Mouse (Mus musculus) spleen, adult 2 months (tissue): Measurements from ENCODE around the gene Gadd45gip1. TPM values are rescaled to one million over a fixed set of nuclear protein-coding genes. Genes with fewer than 3 reads are reported as not detected.

Experiments used
- DNase-seq, 2 experiments: peaks; one replicate each; pipeline versions ENCODE4 v3.0.0 to v3.0.0-alpha.2; 2012 to 2021; ENCODE audit warnings: low spot score in 2 of 2, low read depth in 1 of 2
- H3K27ac ChIP-seq: fragments of 200-500 bp; 2 replicates; pipeline ENCODE4 v1.5.1; 2012; ENCODE audit warnings: low read length, inconsistent platforms; ENCODE audit not compliant: insufficient read depth
- H3K27me3 ChIP-seq: fragments of 200-500 bp; 2 replicates; pipeline ENCODE4 v1.6.1; 2012; ENCODE audit warnings: mild to moderate bottlenecking, moderate library complexity, low read length, inconsistent platforms; ENCODE audit not compliant: control insufficient read depth, insufficient read depth
- H3K36me3 ChIP-seq: fragments of 200-500 bp; 2 replicates; pipeline ENCODE4 v1.6.1; 2012; ENCODE audit warnings: mild to moderate bottlenecking, low read length, inconsistent platforms; ENCODE audit not compliant: control insufficient read depth, insufficient read depth
- H3K4me1 ChIP-seq: fragments of 200-500 bp; 2 replicates; pipeline ENCODE4 v1.6.1; 2011; ENCODE audit warnings: inconsistent platforms; ENCODE audit not compliant: control insufficient read depth, insufficient read depth, insufficient read length
- H3K4me3 ChIP-seq: fragments of 200-500 bp; 2 replicates; pipeline ENCODE4 v1.5.1; 2011; ENCODE audit warnings: mild to moderate bottlenecking, inconsistent platforms; ENCODE audit not compliant: insufficient read depth, insufficient read length; ENCODE audit errors: extremely low read depth
- CTCF ChIP-seq: fragments of 200-500 bp; IDR thresholded peaks from 2 replicates; pipeline ENCODE4 v1.5.1; 2011; ENCODE audit warnings: mild to moderate bottlenecking, inconsistent platforms; ENCODE audit not compliant: insufficient read depth, insufficient read length, insufficient replicate concordance; ENCODE audit errors: extremely low read depth
- POLR2A ChIP-seq: fragments of 200-500 bp; IDR thresholded peaks from 2 replicates; pipeline ENCODE4 v1.6.1; 2011; ENCODE audit warnings: low read depth, low read length, inconsistent platforms
- WGBS: fragments of 180-500 bp; shearing (Covaris S2); methylation state at CpG from one replicate; pipeline ENCODE4 v1.1.7; 2018; 5-methylcytosine and 5-hydroxymethylcytosine counted together
- polyA plus RNA-seq: library from polyadenylated mRNA; depleted of rRNA; stranded (reverse); fragments of >200 nt; gene quantifications from 2 replicates; pipeline ENCODE4 v1.2.3, GENCODE M21; 2012

Gene Gadd45gip1
- polyA plus RNA-seq, 1 experiment = 20.3 TPM

- no peak overlapping the region for H3K4me3 ChIP-seq
- WGBS = 77% methylated on average over 11 of the region's 11 CpGs
- H3K4me1 ChIP-seq = no peaks in the 10 kb centered on the region
- peaks cover 7% of the 10 kb centered on the region for H3K27me3 ChIP-seq
- DNase-seq = no peak
- TF ChIP-seq POLR2A = no peak
- TF ChIP-seq CTCF = no peak
- no peak overlapping the region for H3K27ac ChIP-seq
- no peaks in the 10 kb centered on the region for H3K36me3 ChIP-seq
These were observed 45.9 kb upstream of the Gadd45gip1 start for GRCm38 (mm10) chr8:84785506-84785755.

- Histone ChIP-seq H3K4me3 (no peak overlapping the region), H3K36me3 (no peaks in the 10 kb centered on the region), H3K27me3 (peaks cover 7% of the 10 kb centered on the region), H3K27ac (no peak overlapping the region), H3K4me1 (no peaks in the 10 kb centered on the region)
- no peak for DNase-seq
- 81% methylated on average over 38 of the region's 38 CpGs for WGBS
- no peak for TF ChIP-seq POLR2A
These were observed 45.3 kb upstream of the Gadd45gip1 start for GRCm38 (mm10) chr8:84785756-84786677.

- no peak overlapping the region for H3K27ac ChIP-seq
- H3K27me3 ChIP-seq = peaks cover 7% of the 10 kb centered on the region
- no peaks in the 10 kb centered on the region for H3K36me3 ChIP-seq
- DNase-seq = no peak
- TF ChIP-seq CTCF (no peak), POLR2A (no peak)
- no peak overlapping the region for H3K4me3 ChIP-seq
- H3K4me1 ChIP-seq = no peaks in the 10 kb centered on the region
- 95% methylated on average over 11 of the region's 11 CpGs for WGBS
These were observed 44.4 kb upstream of the Gadd45gip1 start for GRCm38 (mm10) chr8:84786801-84787467.

GRCm38 (mm10) chr8:84787523-84788302 lies 43.6 kb upstream of the Gadd45gip1 start:
- H3K36me3 ChIP-seq = no peaks in the 10 kb centered on the region
- H3K27ac ChIP-seq = no peak overlapping the region
- H3K27me3 ChIP-seq = peaks cover 7% of the 10 kb centered on the region
- no peak overlapping the region for H3K4me3 ChIP-seq
- H3K4me1 ChIP-seq = no peaks in the 10 kb centered on the region
- no peak for TF ChIP-seq POLR2A
- no peak for TF ChIP-seq CTCF
- DNase-seq = no peak
- WGBS = 94% methylated on average over 11 of the region's 14 CpGs

- 89% methylated on average over 11 of the region's 11 CpGs for WGBS
- TF ChIP-seq POLR2A = no peak
- TF ChIP-seq CTCF = no peak
- no peak for DNase-seq
- Histone ChIP-seq H3K27ac (no peak overlapping the region), H3K36me3 (no peaks in the 10 kb centered on the region), H3K4me3 (no peak overlapping the region), H3K4me1 (no peaks in the 10 kb centered on the region), H3K27me3 (peaks cover 7% of the 10 kb centered on the region; the same call in 1 of the 2 replicates)
These were observed 42.4 kb upstream of the Gadd45gip1 start for GRCm38 (mm10) chr8:84788896-84789295.

GRCm38 (mm10) chr8:84789345-84789744 lies 42.0 kb upstream of the Gadd45gip1 start:
- H3K4me3 ChIP-seq = no peak overlapping the region
- 78% methylated on average over 5 of the region's 5 CpGs for WGBS
- TF ChIP-seq POLR2A (no peak), CTCF (no peak)
- H3K27ac ChIP-seq = no peak overlapping the region
- no peak for DNase-seq
- H3K4me1 ChIP-seq = no peaks in the 10 kb centered on the region
- no peaks in the 10 kb centered on the region for H3K36me3 ChIP-seq
- peaks cover 5% of the 10 kb centered on the region; the same call in 1 of the 2 replicates for H3K27me3 ChIP-seq
